Mouse (Mus musculus): ENCODE measurements around the gene Adamts17. TPM values are rescaled to one million over a fixed set of nuclear protein-coding genes. Genes with fewer than 3 reads are reported as not detected.

Adamts17 gene
- polyA plus RNA-seq, 1 experiment from 2014 or later, result 1.8 TPM

GRCm38 (mm10) chr7:67031284-67031683 lies 191.7 kb downstream of the Adamts17 start:
- ATAC-seq (ENCODE audit: insufficient read depth, low FRiP score, low TSS enrichment), result no peak
- no peaks in the 10 kb centered on the region for H3K36me3 ChIP-seq (ENCODE audit: control insufficient read depth, insufficient read depth, low read length)
- no peaks in the 10 kb centered on the region for H3K27me3 ChIP-seq (ENCODE audit: control insufficient read depth, insufficient read depth, low read length)
- no peaks in the 10 kb centered on the region for H3K4me1 ChIP-seq (ENCODE audit: control insufficient read depth, insufficient read depth, low read length)
- 94% methylated on average over 2 of the region's 2 CpGs for WGBS
- no peak overlapping the region for H3K4me2 ChIP-seq (ENCODE audit: low read depth)
- no peak for DNase-seq (ENCODE audit: low spot score)
- H3K4me3 ChIP-seq (ENCODE audit: low read depth, low read length), result no peak overlapping the region
- H3K9me3 ChIP-seq (ENCODE audit: control insufficient read depth, low read length), result no peaks in the 10 kb centered on the region
- H3K27ac ChIP-seq (ENCODE audit: low read depth, low read length), result no peak overlapping the region
- no peak overlapping the region for H3K9ac ChIP-seq (ENCODE audit: low read length)

- Histone ChIP-seq H3K4me1 (ENCODE audit: control insufficient read depth, insufficient read depth, low read length) (no peaks in the 10 kb centered on the region), H3K36me3 (ENCODE audit: control insufficient read depth, insufficient read depth, low read length) (no peaks in the 10 kb centered on the region), H3K4me2 (ENCODE audit: low read depth) (no peak overlapping the region), H3K9ac (ENCODE audit: low read length) (no peak overlapping the region), H3K27ac (ENCODE audit: low read depth, low read length) (no peak overlapping the region), H3K9me3 (ENCODE audit: control insufficient read depth, low read length) (no peaks in the 10 kb centered on the region), H3K4me3 (ENCODE audit: low read depth, low read length) (no peak overlapping the region), H3K27me3 (ENCODE audit: control insufficient read depth, insufficient read depth, low read length) (no peaks in the 10 kb centered on the region)
- ATAC-seq (ENCODE audit: insufficient read depth, low FRiP score, low TSS enrichment) (no peak), DNase-seq (ENCODE audit: low spot score) (no peak)
Measured at GRCm38 (mm10) chr7:67032616-67033015, 193.1 kb downstream of the Adamts17 start.

DNA sequence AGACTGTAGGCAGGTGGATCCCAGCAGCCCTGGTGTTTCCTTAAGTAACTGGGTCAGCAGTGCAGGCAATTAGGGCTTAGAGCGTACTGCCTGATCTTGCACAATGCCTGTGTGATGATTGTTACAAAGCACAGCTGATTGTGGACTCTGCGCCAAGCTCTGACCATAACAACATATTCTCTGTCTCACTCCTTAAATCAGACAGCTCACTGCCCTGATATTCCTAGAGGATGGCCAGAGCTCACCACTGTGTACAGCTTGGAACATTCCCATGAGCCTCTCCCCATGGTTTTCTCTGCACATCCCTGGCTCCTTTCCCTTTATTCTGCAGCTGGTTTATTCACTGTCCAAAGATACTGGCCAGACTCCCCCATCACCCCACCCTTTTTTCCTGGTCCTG lies 194.8 kb downstream of the Adamts17 start:
- no peak for ATAC-seq (ENCODE audit: insufficient read depth, low FRiP score, low TSS enrichment)
- Histone ChIP-seq H3K36me3 (ENCODE audit: control insufficient read depth, insufficient read depth, low read length) (no peaks in the 10 kb centered on the region), H3K4me2 (ENCODE audit: low read depth) (no peak overlapping the region), H3K9me3 (ENCODE audit: control insufficient read depth, low read length) (no peaks in the 10 kb centered on the region), H3K27me3 (ENCODE audit: control insufficient read depth, insufficient read depth, low read length) (no peaks in the 10 kb centered on the region), H3K27ac (ENCODE audit: low read depth, low read length) (no peak overlapping the region), H3K4me3 (ENCODE audit: low read depth, low read length) (no peak overlapping the region), H3K4me1 (ENCODE audit: control insufficient read depth, insufficient read depth, low read length) (no peaks in the 10 kb centered on the region), H3K9ac (ENCODE audit: low read length) (no peak overlapping the region)
- WGBS, result 92% methylated on average over 2 of the region's 2 CpGs
- DNase-seq (ENCODE audit: low spot score), result no peak

DNA sequence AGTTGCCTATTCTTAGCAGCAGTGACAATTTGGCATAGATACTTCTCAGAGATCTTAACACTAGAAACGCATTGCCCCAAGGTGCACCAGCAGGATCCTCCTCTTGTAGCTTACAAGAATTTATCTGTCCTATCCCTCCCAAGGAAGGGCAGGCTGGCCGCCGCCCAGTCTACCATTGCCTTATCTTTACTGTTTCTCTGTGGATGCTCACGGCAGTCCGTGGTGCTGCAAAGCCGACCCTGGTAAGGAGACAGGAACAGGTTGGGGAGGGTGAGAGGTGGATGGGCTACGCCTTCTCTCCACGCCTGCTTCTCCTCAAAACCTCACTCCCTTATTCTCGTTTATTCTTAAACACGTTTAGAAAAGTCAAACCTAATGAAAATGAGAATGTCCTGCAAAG lies 195.7 kb downstream of the Adamts17 start:
- Histone ChIP-seq H3K36me3 (ENCODE audit: control insufficient read depth, insufficient read depth, low read length) (no peaks in the 10 kb centered on the region), H3K4me1 (ENCODE audit: control insufficient read depth, insufficient read depth, low read length) (no peaks in the 10 kb centered on the region), H3K9ac (ENCODE audit: low read length) (no peak overlapping the region), H3K9me3 (ENCODE audit: control insufficient read depth, low read length) (no peaks in the 10 kb centered on the region), H3K4me3 (ENCODE audit: low read depth, low read length) (no peak overlapping the region), H3K27ac (ENCODE audit: low read depth, low read length) (no peak overlapping the region), H3K27me3 (ENCODE audit: control insufficient read depth, insufficient read depth, low read length) (no peaks in the 10 kb centered on the region), H3K4me2 (ENCODE audit: low read depth) (no peak overlapping the region)
- DNase-seq (ENCODE audit: low spot score) (no peak), ATAC-seq (ENCODE audit: insufficient read depth, low FRiP score, low TSS enrichment) (no peak)
- 92% methylated on average over 10 of the region's 10 CpGs for WGBS

- no peaks in the 10 kb centered on the region for H3K9me3 ChIP-seq (ENCODE audit: control insufficient read depth, low read length)
- no peak for DNase-seq (ENCODE audit: low spot score)
- H3K4me3 ChIP-seq (ENCODE audit: low read depth, low read length), result no peak overlapping the region
- 90% methylated on average over 5 of the region's 5 CpGs for WGBS
- no peaks in the 10 kb centered on the region for H3K36me3 ChIP-seq (ENCODE audit: control insufficient read depth, insufficient read depth, low read length)
- H3K4me2 ChIP-seq (ENCODE audit: low read depth), result no peak overlapping the region
- no peaks in the 10 kb centered on the region for H3K4me1 ChIP-seq (ENCODE audit: control insufficient read depth, insufficient read depth, low read length)
- H3K9ac ChIP-seq (ENCODE audit: low read length), result no peak overlapping the region
- no peak overlapping the region for H3K27ac ChIP-seq (ENCODE audit: low read depth, low read length)
- no peaks in the 10 kb centered on the region for H3K27me3 ChIP-seq (ENCODE audit: control insufficient read depth, insufficient read depth, low read length)
- ATAC-seq (ENCODE audit: insufficient read depth, low FRiP score, low TSS enrichment), result no peak
Measured at GRCm38 (mm10) chr7:67035661-67036060, 196.1 kb downstream of the Adamts17 start.

GRCm38 (mm10) chr7:67036502-67037485 lies 197.3 kb downstream of the Adamts17 start:
- DNase-seq (ENCODE audit: low spot score), result no peak
- Histone ChIP-seq H3K9ac (ENCODE audit: low read length) (no peak overlapping the region), H3K4me1 (ENCODE audit: control insufficient read depth, insufficient read depth, low read length) (no peaks in the 10 kb centered on the region), H3K36me3 (ENCODE audit: control insufficient read depth, insufficient read depth, low read length) (no peaks in the 10 kb centered on the region), H3K27ac (ENCODE audit: low read depth, low read length) (no peak overlapping the region), H3K27me3 (ENCODE audit: control insufficient read depth, insufficient read depth, low read length) (no peaks in the 10 kb centered on the region), H3K9me3 (ENCODE audit: control insufficient read depth, low read length) (no peaks in the 10 kb centered on the region), H3K4me2 (ENCODE audit: low read depth) (no peak overlapping the region), H3K4me3 (ENCODE audit: low read depth, low read length) (no peak overlapping the region)
- 84% methylated on average over 5 of the region's 5 CpGs for WGBS
- no peak for ATAC-seq (ENCODE audit: insufficient read depth, low FRiP score, low TSS enrichment)

DNA sequence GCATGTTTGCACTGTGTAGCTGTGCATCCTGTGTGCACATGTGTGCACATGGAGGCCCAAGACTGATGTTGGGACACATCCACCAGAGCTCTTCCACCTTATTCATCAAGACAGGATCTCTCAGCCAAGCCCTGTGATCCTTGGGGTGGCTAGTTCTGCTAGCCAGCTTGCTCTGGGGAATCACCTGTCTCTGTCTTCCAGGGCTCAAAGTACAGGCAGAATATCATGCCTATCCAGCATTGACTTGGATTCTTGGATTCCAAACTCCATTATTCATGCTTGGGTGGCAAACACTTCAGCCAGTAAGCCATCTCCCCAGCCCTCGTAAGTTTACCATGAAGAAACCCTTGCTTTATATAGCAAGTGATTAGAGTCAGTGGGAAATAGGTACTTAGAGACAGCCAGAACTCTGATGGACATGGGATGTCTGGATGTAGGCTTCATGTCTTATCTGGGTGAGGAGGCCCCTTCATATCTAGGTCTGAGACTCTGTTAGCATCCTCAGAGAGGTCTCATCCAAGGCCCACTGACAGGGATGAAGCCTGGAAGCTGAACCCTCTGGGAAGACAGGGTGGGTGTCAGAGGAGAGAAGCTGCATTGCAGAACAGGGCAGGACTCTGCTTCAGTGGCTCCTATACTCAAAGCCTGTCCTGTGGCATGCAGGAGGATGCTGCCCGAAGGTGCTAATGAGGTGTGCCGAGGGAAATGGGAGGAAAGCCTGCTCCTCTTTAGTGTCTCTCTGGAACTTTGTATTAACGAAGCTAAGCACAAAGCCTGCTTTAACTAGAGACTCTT lies 198.4 kb downstream of the Adamts17 start:
- H3K4me2 ChIP-seq (ENCODE audit: low read depth), result no peak overlapping the region
- no peak for ATAC-seq (ENCODE audit: insufficient read depth, low FRiP score, low TSS enrichment)
- H3K27ac ChIP-seq (ENCODE audit: low read depth, low read length), result no peak overlapping the region
- H3K4me1 ChIP-seq (ENCODE audit: control insufficient read depth, insufficient read depth, low read length), result no peaks in the 10 kb centered on the region
- H3K36me3 ChIP-seq (ENCODE audit: control insufficient read depth, insufficient read depth, low read length), result no peaks in the 10 kb centered on the region
- no peaks in the 10 kb centered on the region for H3K27me3 ChIP-seq (ENCODE audit: control insufficient read depth, insufficient read depth, low read length)
- H3K9ac ChIP-seq (ENCODE audit: low read length), result no peak overlapping the region
- WGBS, result 76% methylated on average over 4 of the region's 4 CpGs
- no peak for DNase-seq (ENCODE audit: low spot score)
- H3K9me3 ChIP-seq (ENCODE audit: control insufficient read depth, low read length), result no peaks in the 10 kb centered on the region
- no peak overlapping the region for H3K4me3 ChIP-seq (ENCODE audit: low read depth, low read length)

GRCm38 (mm10) chr7:67039143-67039542 lies 199.6 kb downstream of the Adamts17 start:
- no peak for DNase-seq (ENCODE audit: low spot score)
- Histone ChIP-seq H3K9me3 (ENCODE audit: control insufficient read depth, low read length) (no peaks in the 10 kb centered on the region), H3K36me3 (ENCODE audit: control insufficient read depth, insufficient read depth, low read length) (no peaks in the 10 kb centered on the region), H3K27me3 (ENCODE audit: control insufficient read depth, insufficient read depth, low read length) (no peaks in the 10 kb centered on the region), H3K4me1 (ENCODE audit: control insufficient read depth, insufficient read depth, low read length) (no peaks in the 10 kb centered on the region), H3K4me2 (ENCODE audit: low read depth) (no peak overlapping the region), H3K9ac (ENCODE audit: low read length) (no peak overlapping the region), H3K27ac (ENCODE audit: low read depth, low read length) (no peak overlapping the region), H3K4me3 (ENCODE audit: low read depth, low read length) (no peak overlapping the region)
- WGBS, result 85% methylated on average over 3 of the region's 3 CpGs
- ATAC-seq (ENCODE audit: insufficient read depth, low FRiP score, low TSS enrichment), result no peak

Measured in neural tube, embryonic 11.5 days (tissue).